Mouse (Mus musculus) stomach, embryonic 14.5 days (tissue): Measurements from ENCODE around the gene Slit3. TPM values are rescaled to one million over a fixed set of nuclear protein-coding genes. Genes with fewer than 3 reads are reported as not detected.

ENCODE experiments used
- ATAC-seq: fragments of 200-750 bp; cut with Nextera tagmentation; 2 replicates; pipeline ENCODE4 v1.8.0; 2017; ENCODE audit warnings: low read depth, moderate TSS enrichment; ENCODE audit not compliant: insufficient number of reproducible peaks, insufficient read depth, low FRiP score
- H3K27ac ChIP-seq: fragments of 300-500 bp; sonication (generic); 2 replicates; pipeline ENCODE4 v1.5.1; 2014; ENCODE audit warnings: mild to moderate bottlenecking, low read length, moderate library complexity, mixed read lengths
- H3K27me3 ChIP-seq: fragments of 300-500 bp; sonication (generic); 2 replicates; pipeline ENCODE4 v1.6.1; 2014; ENCODE audit warnings: low read length, control low read depth, mixed read lengths; ENCODE audit not compliant: control insufficient read depth, insufficient read depth
- H3K36me3 ChIP-seq: fragments of 300-500 bp; sonication (generic); 2 replicates; pipeline ENCODE4 v1.6.1; 2014; ENCODE audit warnings: mild to moderate bottlenecking, control low read depth, low read length, moderate library complexity, mixed read lengths; ENCODE audit not compliant: control insufficient read depth, insufficient read depth
- H3K4me1 ChIP-seq: fragments of 300-500 bp; sonication (generic); 2 replicates; pipeline ENCODE4 v1.6.1; 2014; ENCODE audit warnings: low read length, control low read depth, mixed read lengths; ENCODE audit not compliant: control insufficient read depth, insufficient read depth
- H3K4me2 ChIP-seq: fragments of 300-500 bp; sonication (generic); replicated peaks from 2 replicates; pipeline ENCODE4 v1.6.1; 2014; ENCODE audit warnings: low read depth, low read length, control low read depth
- H3K4me3 ChIP-seq: fragments of 300-500 bp; sonication (generic); 2 replicates; pipeline ENCODE4 v1.5.1; 2014; ENCODE audit warnings: low read depth, low read length, control low read depth
- H3K9ac ChIP-seq: fragments of 300-500 bp; sonication (generic); replicated peaks from 2 replicates; pipeline ENCODE4 v1.6.1; 2014; ENCODE audit warnings: low read depth, mild to moderate bottlenecking, control low read depth, low read length, moderate library complexity, mixed read lengths
- H3K9me3 ChIP-seq: fragments of 300-500 bp; sonication (generic); 2 replicates; pipeline ENCODE4 v1.6.1; 2016; ENCODE audit warnings: low read depth, low read length, control low read depth; ENCODE audit not compliant: control insufficient read depth
- WGBS: fragments of 180-500 bp; shearing (Covaris S2); extraction: QIAGEN DNeasy Blood & Tissue Kit; methylation state at CpG from one replicate; pipeline ENCODE4 v1.1.7; 2014; 5-methylcytosine and 5-hydroxymethylcytosine counted together
- polyA plus RNA-seq: library from polyadenylated mRNA; unstranded; fragments of >200 nt; fragmentation: Nextera tagmentation; extraction: Ambion mirVana; gene quantifications from 2 replicates; pipeline ENCODE4 v1.2.1, GENCODE M21; 2014

The Slit3 gene
- polyA plus RNA-seq, 1 experiment from 2014 or later: 18.3 TPM

- Histone ChIP-seq H3K4me3 (no peak overlapping the region), H3K4me2 (no peak overlapping the region), H3K36me3 (no peaks in the 10 kb centered on the region), H3K9me3 (no peaks in the 10 kb centered on the region), H3K27me3 (no peaks in the 10 kb centered on the region), H3K9ac (no peak overlapping the region), H3K4me1 (no peaks in the 10 kb centered on the region), H3K27ac (no peak overlapping the region)
- WGBS: 81% methylated on average over 4 of the region's 4 CpGs
- ATAC-seq: no peak
These were observed 130.9 kb downstream of the Slit3 start for GRCm38 (mm10) chr11:35251910-35252309.

- H3K27ac ChIP-seq: no peak overlapping the region
- WGBS: 65% methylated on average over 6 of the region's 6 CpGs
- H3K4me1 ChIP-seq: no peaks in the 10 kb centered on the region
These were observed 136.3 kb downstream of the Slit3 start for GRCm38 (mm10) chr11:35257351-35257750.

DNA sequence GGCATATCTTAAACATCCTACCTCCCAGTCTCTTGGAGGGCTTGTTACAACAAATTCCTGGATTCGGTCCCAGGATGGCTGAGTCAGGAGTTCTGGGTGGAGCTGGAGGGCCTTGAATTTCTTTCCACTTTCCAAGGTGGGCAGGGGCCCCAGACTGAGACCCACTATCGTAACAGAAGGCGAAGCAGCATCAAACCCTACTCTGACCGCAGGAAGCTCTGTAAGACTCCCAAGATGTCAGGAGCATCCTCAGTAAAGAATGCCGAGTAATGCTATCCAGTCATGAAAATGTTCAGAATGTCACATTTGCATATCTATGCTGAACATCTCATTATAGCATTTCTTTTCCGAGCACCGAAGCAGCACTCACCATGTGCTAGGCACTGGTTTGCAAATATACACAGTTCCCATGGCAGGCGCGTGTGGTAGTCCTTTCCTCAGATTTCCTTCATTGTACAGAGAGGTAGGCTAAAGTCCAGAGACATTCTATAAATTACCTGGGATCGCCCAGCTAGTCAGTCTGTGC is 140.6 kb downstream of the Slit3 start:
- no peak for ATAC-seq
- Histone ChIP-seq H3K4me1 (no peaks in the 10 kb centered on the region), H3K4me2 (no peak overlapping the region), H3K27ac (no peak overlapping the region), H3K9ac (no peak overlapping the region), H3K4me3 (no peak overlapping the region), H3K27me3 (no peaks in the 10 kb centered on the region), H3K9me3 (no peaks in the 10 kb centered on the region), H3K36me3 (no peaks in the 10 kb centered on the region)
- 85% methylated on average over 10 of the region's 10 CpGs for WGBS

More at GRCm38 (mm10) chr11:35257351-35257750, 136.3 kb downstream of the Slit3 start:
- Histone ChIP-seq H3K4me3 (no peak overlapping the region), H3K36me3 (no peaks in the 10 kb centered on the region), H3K9ac (no peak overlapping the region), H3K27me3 (no peaks in the 10 kb centered on the region), H3K9me3 (no peaks in the 10 kb centered on the region), H3K4me2 (no peak overlapping the region)
- ATAC-seq: no peak

- no peak overlapping the region for H3K27ac ChIP-seq
- H3K9ac ChIP-seq: no peak overlapping the region
- no peaks in the 10 kb centered on the region for H3K27me3 ChIP-seq
- H3K9me3 ChIP-seq: no peaks in the 10 kb centered on the region
- no peaks in the 10 kb centered on the region for H3K4me1 ChIP-seq
- no peak overlapping the region for H3K4me2 ChIP-seq
- ATAC-seq: no peak
- no peak overlapping the region for H3K4me3 ChIP-seq
- H3K36me3 ChIP-seq: no peaks in the 10 kb centered on the region
- WGBS: 80% methylated on average over 12 of the region's 12 CpGs
These were observed 141.4 kb downstream of the Slit3 start for GRCm38 (mm10) chr11:35262289-35262941.

GRCm38 (mm10) chr11:35264749-35265148 is 143.7 kb downstream of the Slit3 start:
- WGBS: 87% methylated on average over 3 of the region's 3 CpGs
- Histone ChIP-seq H3K4me2 (no peak overlapping the region), H3K27ac (no peak overlapping the region), H3K36me3 (no peaks in the 10 kb centered on the region), H3K9ac (no peak overlapping the region), H3K4me1 (no peaks in the 10 kb centered on the region), H3K9me3 (no peaks in the 10 kb centered on the region), H3K27me3 (no peaks in the 10 kb centered on the region), H3K4me3 (no peak overlapping the region)
- no peak for ATAC-seq

DNA sequence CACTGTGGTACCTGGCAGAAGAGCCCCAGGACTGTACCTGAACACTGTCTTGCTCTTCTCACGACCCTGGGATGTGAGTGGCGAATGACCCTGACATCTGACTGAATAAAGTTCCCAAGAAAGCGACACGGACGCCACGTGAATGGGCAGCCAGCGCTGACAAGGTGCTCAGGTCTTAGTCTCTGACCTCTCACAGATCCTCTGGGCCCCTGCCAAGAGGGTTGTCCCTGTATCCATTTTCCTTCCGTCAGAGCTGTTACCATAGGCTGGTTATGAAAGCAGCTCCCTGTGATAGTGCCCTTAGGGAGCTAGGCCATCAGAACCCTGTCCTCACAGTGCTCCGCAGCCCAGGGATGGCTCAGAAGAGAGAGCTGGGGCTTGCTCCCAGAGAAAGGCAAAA is 149.4 kb downstream of the Slit3 start:
- Histone ChIP-seq H3K9ac (no peak overlapping the region), H3K9me3 (no peaks in the 10 kb centered on the region), H3K4me3 (no peak overlapping the region), H3K27ac (no peak overlapping the region), H3K4me1 (peaks cover 10% of the 10 kb centered on the region), H3K4me2 (no peak overlapping the region), H3K27me3 (no peaks in the 10 kb centered on the region), H3K36me3 (no peaks in the 10 kb centered on the region)
- WGBS: 83% methylated on average over 9 of the region's 9 CpGs
- no peak for ATAC-seq

DNA sequence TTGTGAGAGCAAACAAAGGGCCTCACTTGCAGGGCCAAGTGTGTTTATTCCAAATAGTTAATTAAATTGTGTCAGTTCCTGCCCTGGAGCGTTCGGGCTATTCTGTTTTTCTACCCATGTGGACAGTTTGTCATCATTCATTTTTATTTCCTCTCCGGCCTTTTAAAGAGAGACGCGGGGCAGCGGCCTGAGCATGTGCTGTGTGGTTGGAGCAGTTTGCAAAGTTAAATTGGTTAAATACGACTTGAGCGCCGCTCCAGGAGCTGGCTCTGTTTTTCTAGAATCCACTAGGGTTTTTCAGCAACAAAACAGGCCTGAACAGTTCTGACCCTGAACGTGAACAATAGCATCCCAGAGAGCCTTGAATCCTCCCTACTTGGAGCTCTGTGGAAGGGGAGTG is 152.4 kb downstream of the Slit3 start:
- WGBS: 19% methylated on average over 10 of the region's 10 CpGs
- ATAC-seq: no peak
- no peak overlapping the region for H3K4me3 ChIP-seq
- no peaks in the 10 kb centered on the region for H3K27me3 ChIP-seq
- H3K27ac ChIP-seq: no peak overlapping the region; the same call in 1 of the 2 replicates
- no peak overlapping the region for H3K9ac ChIP-seq
- H3K36me3 ChIP-seq: no peaks in the 10 kb centered on the region
- H3K4me2 ChIP-seq: no peak overlapping the region
- H3K9me3 ChIP-seq: no peaks in the 10 kb centered on the region
- H3K4me1 ChIP-seq: peaks cover 14% of the 10 kb centered on the region

GRCm38 (mm10) chr11:35274036-35274435 is 153.0 kb downstream of the Slit3 start:
- H3K27me3 ChIP-seq: no peaks in the 10 kb centered on the region
- H3K36me3 ChIP-seq: no peaks in the 10 kb centered on the region
- peaks cover 19% of the 10 kb centered on the region for H3K4me1 ChIP-seq
- H3K4me3 ChIP-seq: no peak overlapping the region
- H3K9me3 ChIP-seq: no peaks in the 10 kb centered on the region
- H3K9ac ChIP-seq: no peak overlapping the region
- WGBS: 78% methylated on average over 3 of the region's 3 CpGs
- no peak overlapping the region for H3K27ac ChIP-seq
- no peak overlapping the region for H3K4me2 ChIP-seq
- ATAC-seq: no peak

DNA sequence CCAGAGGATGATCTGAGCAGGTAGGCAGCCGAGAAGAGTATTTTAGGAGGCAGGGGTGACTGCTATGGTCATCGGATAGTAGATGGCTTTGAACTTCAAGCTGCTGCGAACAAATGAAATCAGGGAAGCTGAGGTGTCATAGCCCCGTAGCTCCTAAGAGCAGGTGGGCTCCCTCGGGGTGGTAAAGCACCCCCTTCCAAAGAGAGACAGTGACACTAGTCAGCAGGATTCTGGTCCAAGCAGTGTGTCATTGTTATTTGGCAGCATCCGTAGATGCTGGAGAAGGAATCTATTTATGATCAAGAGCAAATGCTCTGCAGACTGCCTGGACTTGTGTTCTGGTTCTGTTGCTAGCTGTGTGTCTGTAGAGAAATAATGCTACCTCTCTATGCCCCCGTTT is 154.3 kb downstream of the Slit3 start:
- Histone ChIP-seq H3K4me3 (no peak overlapping the region), H3K9ac (no peak overlapping the region), H3K4me1 (peaks cover 19% of the 10 kb centered on the region), H3K27ac (no peak overlapping the region), H3K36me3 (no peaks in the 10 kb centered on the region), H3K4me2 (no peak overlapping the region), H3K9me3 (no peaks in the 10 kb centered on the region), H3K27me3 (no peaks in the 10 kb centered on the region)
- 93% methylated on average over 7 of the region's 7 CpGs for WGBS
- ATAC-seq: no peak
